Mouse (Mus musculus): ENCODE results near the gene Cklf. TPM values are rescaled to one million over a fixed set of nuclear protein-coding genes. Genes with fewer than 3 reads are reported as not detected.
"Not testable (repeated sequence)": the region's sequence is repeated elsewhere in the genome, so short reads cannot be mapped to it uniquely, and the experiment has no call there.

Cklf gene
- polyA plus RNA-seq, 1 experiment from 2014 or later = 36.5 TPM

DNA sequence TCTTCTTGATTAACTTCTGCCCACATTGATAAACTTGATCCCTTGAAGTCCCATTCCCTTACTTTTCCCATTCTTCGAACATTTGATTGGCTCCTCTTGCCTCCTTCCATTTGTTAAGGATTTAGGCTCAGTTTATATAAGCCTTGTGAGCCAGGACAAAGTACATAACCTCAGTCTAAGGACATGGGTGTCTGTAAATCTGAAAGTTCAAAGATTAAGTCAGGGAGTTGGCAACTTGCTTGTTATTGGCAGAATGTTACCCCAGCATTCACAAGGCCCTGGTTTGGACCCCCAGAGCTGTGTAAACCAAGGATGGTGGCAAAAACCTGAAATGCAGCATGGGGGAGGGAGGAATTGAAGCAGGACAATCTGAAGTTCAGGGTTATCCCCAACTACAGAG is 43.7 kb downstream of the Cklf start:
- no peak for ATAC-seq (ENCODE audit: low FRiP score)
- WGBS = 92% methylated on average over 1 of the region's 1 CpGs

DNA sequence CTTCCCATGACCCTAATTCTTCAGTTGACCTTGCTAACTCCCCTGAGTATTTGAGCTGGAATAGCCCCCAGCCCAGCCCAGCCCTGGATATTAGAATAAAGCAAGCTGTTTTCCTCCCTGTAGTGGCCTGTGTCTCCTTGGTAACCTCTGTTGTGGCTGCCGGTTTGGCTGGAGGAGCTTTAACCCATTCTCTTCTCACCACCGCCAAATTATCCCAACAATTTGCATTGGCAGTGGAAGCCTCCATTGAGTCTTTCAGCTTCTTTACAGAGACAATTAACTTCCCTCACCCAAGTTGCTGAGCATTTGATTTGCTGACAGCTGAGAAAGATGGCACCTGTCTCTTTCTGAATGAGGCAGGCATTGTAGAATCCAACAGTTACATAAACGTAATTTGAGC is 50.9 kb downstream of the Cklf start:
- peak; percentile 90 for ATAC-seq (ENCODE audit: low FRiP score)
- H3K27ac ChIP-seq (ENCODE audit: low read depth, low read length); H3K9me3 ChIP-seq (ENCODE audit: control insufficient read depth, low read length); H3K4me2 ChIP-seq (replicated peaks; ENCODE audit: low read depth, low read length); H3K9ac ChIP-seq (ENCODE audit: low read depth, low read length); H3K36me3 ChIP-seq (ENCODE audit: control insufficient read depth, insufficient read depth, low read length); H3K4me3 ChIP-seq (ENCODE audit: low read depth, low read length); H3K4me1 ChIP-seq (replicated peaks; ENCODE audit: control insufficient read depth, insufficient read depth, low read length); H3K27me3 ChIP-seq (ENCODE audit: control insufficient read depth, insufficient read depth, low read length): not testable (repeated sequence)
- 8% methylated on average over 3 of the region's 3 CpGs for WGBS
- DNase-seq (ENCODE audit: low spot score) = peak; percentile 48

More for the DNA sequence above, 43.7 kb downstream of the Cklf start:
- DNase-seq (ENCODE audit: low spot score) = no peak
- Histone ChIP-seq H3K9ac (ENCODE audit: low read depth, low read length) (no peak overlapping the region), H3K4me2 (replicated peaks; ENCODE audit: low read depth, low read length) (no peak overlapping the region), H3K4me1 (replicated peaks; ENCODE audit: control insufficient read depth, insufficient read depth, low read length) (no peaks in the 10 kb centered on the region), H3K36me3 (ENCODE audit: control insufficient read depth, insufficient read depth, low read length) (no peaks in the 10 kb centered on the region), H3K27me3 (ENCODE audit: control insufficient read depth, insufficient read depth, low read length) (no peaks in the 10 kb centered on the region), H3K27ac (ENCODE audit: low read depth, low read length) (no peak overlapping the region), H3K9me3 (ENCODE audit: control insufficient read depth, low read length) (no peaks in the 10 kb centered on the region), H3K4me3 (ENCODE audit: low read depth, low read length) (no peak overlapping the region)

DNA sequence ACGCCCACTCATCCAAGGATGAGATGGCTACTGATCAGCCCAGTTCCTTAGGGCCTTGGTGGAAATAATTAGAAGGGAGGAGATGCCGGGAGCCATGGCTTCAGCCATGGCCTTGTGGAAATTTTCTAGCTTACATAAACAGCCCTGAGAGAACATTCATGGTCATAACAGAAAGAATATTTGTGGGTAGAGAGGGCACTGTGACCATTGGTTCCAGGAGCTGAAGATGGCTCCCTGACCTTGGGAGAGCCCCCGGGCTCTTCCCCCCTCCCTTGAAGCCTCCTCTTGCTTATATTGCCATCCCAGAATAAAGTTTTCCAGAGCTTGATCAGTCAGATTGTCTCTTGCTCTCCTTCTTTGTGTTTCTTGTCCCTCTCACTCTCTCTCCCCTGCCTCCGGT is 51.9 kb downstream of the Cklf start:
- H3K27ac ChIP-seq (ENCODE audit: low read depth, low read length); H3K27me3 ChIP-seq (ENCODE audit: control insufficient read depth, insufficient read depth, low read length); H3K4me3 ChIP-seq (ENCODE audit: low read depth, low read length); H3K9me3 ChIP-seq (ENCODE audit: control insufficient read depth, low read length); H3K9ac ChIP-seq (ENCODE audit: low read depth, low read length); ATAC-seq (ENCODE audit: low FRiP score); DNase-seq (ENCODE audit: low spot score); H3K4me2 ChIP-seq (replicated peaks; ENCODE audit: low read depth, low read length); H3K36me3 ChIP-seq (ENCODE audit: control insufficient read depth, insufficient read depth, low read length); H3K4me1 ChIP-seq (replicated peaks; ENCODE audit: control insufficient read depth, insufficient read depth, low read length): not testable (repeated sequence)
- WGBS = 90% methylated on average over 4 of the region's 4 CpGs

DNA sequence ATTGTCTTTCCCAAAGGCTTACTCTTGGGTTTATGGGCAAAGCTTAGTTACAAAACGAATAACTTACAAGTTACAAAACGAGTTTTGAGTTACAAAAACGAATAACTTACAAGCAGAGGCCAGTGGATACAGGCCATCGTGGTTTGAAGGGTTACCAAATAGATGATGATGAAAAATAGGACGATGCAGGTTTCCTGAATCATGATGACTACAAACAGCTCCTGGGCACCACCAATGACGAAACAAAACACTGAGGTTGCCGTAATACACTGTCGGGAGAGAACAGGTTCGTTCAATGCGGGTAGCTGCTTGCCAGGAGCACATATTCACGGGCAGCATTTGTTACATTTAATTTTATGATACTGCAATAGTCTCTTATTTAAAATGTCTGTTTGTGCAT is 54.3 kb downstream of the Cklf start:
- Histone ChIP-seq H3K4me1 (replicated peaks; ENCODE audit: control insufficient read depth, insufficient read depth, low read length) (no peaks in the 10 kb centered on the region), H3K27ac (ENCODE audit: low read depth, low read length) (no peak overlapping the region), H3K4me2 (replicated peaks; ENCODE audit: low read depth, low read length) (no peak overlapping the region), H3K9ac (ENCODE audit: low read depth, low read length) (no peak overlapping the region), H3K36me3 (ENCODE audit: control insufficient read depth, insufficient read depth, low read length) (no peaks in the 10 kb centered on the region), H3K27me3 (ENCODE audit: control insufficient read depth, insufficient read depth, low read length) (no peaks in the 10 kb centered on the region), H3K9me3 (ENCODE audit: control insufficient read depth, low read length) (no peaks in the 10 kb centered on the region), H3K4me3 (ENCODE audit: low read depth, low read length) (no peak overlapping the region)
- DNase-seq (ENCODE audit: low spot score) (no peak), ATAC-seq (ENCODE audit: low FRiP score) (no peak)
- 90% methylated on average over 11 of the region's 11 CpGs for WGBS

DNA sequence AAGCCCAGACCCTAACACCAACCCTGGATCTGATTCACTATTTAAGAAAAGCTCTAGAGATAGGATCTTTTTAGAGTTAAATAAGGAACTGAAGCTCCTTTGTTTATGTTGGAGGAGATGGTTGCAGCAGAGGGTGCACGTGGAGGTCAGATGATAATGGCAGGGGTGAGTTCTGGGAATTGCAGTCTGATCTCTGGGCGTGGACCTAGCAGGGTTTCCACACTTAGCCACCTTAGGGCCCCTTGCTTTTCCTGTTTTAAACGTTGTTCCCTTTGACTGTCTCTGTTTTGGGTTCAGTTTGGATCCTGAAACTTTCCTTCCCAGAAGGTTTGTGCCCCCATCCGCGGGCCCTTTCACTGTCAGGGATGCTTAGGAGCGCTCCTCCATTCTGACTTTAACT is 57.7 kb downstream of the Cklf start:
- not testable (repeated sequence) for H3K4me1 ChIP-seq (replicated peaks; ENCODE audit: control insufficient read depth, insufficient read depth, low read length); H3K9ac ChIP-seq (ENCODE audit: low read depth, low read length); H3K4me2 ChIP-seq (replicated peaks; ENCODE audit: low read depth, low read length); H3K27ac ChIP-seq (ENCODE audit: low read depth, low read length); H3K36me3 ChIP-seq (ENCODE audit: control insufficient read depth, insufficient read depth, low read length); H3K27me3 ChIP-seq (ENCODE audit: control insufficient read depth, insufficient read depth, low read length); ATAC-seq (ENCODE audit: low FRiP score); DNase-seq (ENCODE audit: low spot score); H3K4me3 ChIP-seq (ENCODE audit: low read depth, low read length); H3K9me3 ChIP-seq (ENCODE audit: control insufficient read depth, low read length)
- WGBS = 55% methylated on average over 6 of the region's 6 CpGs

DNA sequence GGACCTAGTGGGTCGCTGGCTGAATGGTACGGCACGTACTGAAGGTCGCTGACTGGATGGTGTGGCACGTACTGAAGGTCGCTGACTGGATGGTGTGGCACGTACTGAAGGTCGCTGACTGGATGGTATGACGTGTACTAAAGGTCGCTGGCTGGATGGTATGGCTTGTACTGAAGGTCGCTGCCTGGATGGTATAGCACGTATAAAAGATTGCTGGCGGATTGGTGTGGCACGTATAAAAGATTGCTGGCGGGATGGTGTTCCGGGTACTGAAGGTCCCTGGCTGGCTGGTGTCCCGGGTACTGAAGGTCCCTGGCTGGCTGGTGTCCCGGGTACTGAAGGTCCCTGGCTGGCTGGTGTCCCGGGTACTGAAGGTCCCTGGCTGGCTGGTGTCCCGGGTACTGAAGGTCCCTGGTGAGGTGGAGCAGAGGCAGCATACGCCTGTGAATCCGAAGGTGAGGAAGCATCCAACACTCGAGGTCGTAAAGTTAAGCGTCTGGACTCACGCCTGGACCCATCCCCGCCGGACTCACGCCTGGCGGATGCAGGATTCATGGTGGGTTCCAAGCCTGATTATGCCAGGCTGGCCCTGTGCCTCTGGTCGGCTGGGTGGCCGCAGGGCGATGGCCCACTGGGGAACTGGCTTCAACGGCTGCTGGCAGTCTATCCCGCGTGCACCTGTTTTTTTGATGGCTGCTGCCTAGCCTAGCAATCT is 58.9 kb downstream of the Cklf start, which contains the start of the genes Gm45711 and Cmtm1:
Gene Gm45711 (minus strand): TSS at position 641 of the 715 bp plus-strand sequence.
Gene Cmtm1 (minus strand): TSS at position 705 of the 715 bp plus-strand sequence.
- WGBS = 86% methylated on average over 35 of the region's 36 CpGs
- not testable (repeated sequence) for DNase-seq (ENCODE audit: low spot score); ATAC-seq (ENCODE audit: low FRiP score); H3K36me3 ChIP-seq (ENCODE audit: control insufficient read depth, insufficient read depth, low read length); H3K9ac ChIP-seq (ENCODE audit: low read depth, low read length); H3K4me1 ChIP-seq (replicated peaks; ENCODE audit: control insufficient read depth, insufficient read depth, low read length); H3K4me2 ChIP-seq (replicated peaks; ENCODE audit: low read depth, low read length); H3K27me3 ChIP-seq (ENCODE audit: control insufficient read depth, insufficient read depth, low read length); H3K4me3 ChIP-seq (ENCODE audit: low read depth, low read length); H3K9me3 ChIP-seq (ENCODE audit: control insufficient read depth, low read length); H3K27ac ChIP-seq (ENCODE audit: low read depth, low read length)

DNA sequence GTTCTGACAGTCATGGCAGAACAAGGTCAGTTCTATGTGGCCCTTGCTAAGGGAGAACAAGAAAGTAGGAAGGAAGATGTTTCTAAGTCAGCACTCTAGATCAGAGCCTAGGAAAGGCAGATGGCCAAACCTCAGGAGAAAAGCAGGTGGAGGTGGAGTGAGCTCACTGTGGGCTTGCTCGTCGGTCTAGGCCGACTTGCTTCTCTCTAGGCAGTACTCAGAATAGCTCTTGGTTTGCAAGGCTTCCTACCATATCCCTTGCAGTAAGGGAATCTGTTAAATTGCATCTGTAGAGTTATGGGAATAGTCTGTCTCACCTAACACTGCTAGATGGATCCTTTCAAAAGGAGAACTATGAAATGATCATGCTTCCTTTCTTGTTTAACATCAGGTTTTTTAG is 61.4 kb downstream of the Cklf start:
- not testable (repeated sequence) for H3K9me3 ChIP-seq (ENCODE audit: control insufficient read depth, low read length); ATAC-seq (ENCODE audit: low FRiP score); DNase-seq (ENCODE audit: low spot score); H3K9ac ChIP-seq (ENCODE audit: low read depth, low read length); H3K4me1 ChIP-seq (replicated peaks; ENCODE audit: control insufficient read depth, insufficient read depth, low read length); H3K4me3 ChIP-seq (ENCODE audit: low read depth, low read length); H3K27me3 ChIP-seq (ENCODE audit: control insufficient read depth, insufficient read depth, low read length); H3K27ac ChIP-seq (ENCODE audit: low read depth, low read length); H3K36me3 ChIP-seq (ENCODE audit: control insufficient read depth, insufficient read depth, low read length); H3K4me2 ChIP-seq (replicated peaks; ENCODE audit: low read depth, low read length)
- WGBS = 93% methylated on average over 3 of the region's 3 CpGs

DNA sequence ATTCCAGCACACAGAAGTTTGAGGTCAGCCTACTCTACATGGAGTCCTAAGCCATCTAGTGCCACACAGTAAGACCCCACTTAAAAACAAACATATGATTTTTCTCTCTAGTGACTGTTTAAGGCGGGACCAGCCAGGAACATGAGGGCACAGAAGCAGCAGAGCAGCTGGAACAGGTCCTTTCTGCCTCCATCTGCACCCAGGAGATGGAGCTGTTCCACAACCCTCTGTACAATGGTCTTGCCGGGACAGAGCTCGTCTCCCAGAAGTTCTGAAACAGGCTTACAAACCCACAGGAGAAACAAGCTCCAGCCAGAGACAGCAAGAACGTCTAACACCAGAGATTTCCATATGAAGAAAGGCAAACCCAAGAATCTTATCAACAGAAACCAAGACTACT is 62.6 kb downstream of the Cklf start:
- 81% methylated on average over 4 of the region's 4 CpGs for WGBS
- H3K27me3 ChIP-seq (ENCODE audit: control insufficient read depth, insufficient read depth, low read length) = no peaks in the 10 kb centered on the region
- H3K4me1 ChIP-seq (replicated peaks; ENCODE audit: control insufficient read depth, insufficient read depth, low read length) = no peaks in the 10 kb centered on the region
- H3K9ac ChIP-seq (ENCODE audit: low read depth, low read length) = no peak overlapping the region
- DNase-seq (ENCODE audit: low spot score) = no peak
- no peaks in the 10 kb centered on the region for H3K36me3 ChIP-seq (ENCODE audit: control insufficient read depth, insufficient read depth, low read length)
- no peak overlapping the region for H3K27ac ChIP-seq (ENCODE audit: low read depth, low read length)
- H3K4me3 ChIP-seq (ENCODE audit: low read depth, low read length) = no peak overlapping the region
- H3K4me2 ChIP-seq (replicated peaks; ENCODE audit: low read depth, low read length) = no peak overlapping the region
- H3K9me3 ChIP-seq (ENCODE audit: control insufficient read depth, low read length) = no peaks in the 10 kb centered on the region
- no peak for ATAC-seq (ENCODE audit: low FRiP score)

All from hindbrain, embryonic 11.5 days (tissue).